In genomic region chr6:120700221-120700620, GRCm38 (mm10) we compare ENCODE assay signal across 18 mouse cellular contexts. TPM values are rescaled to one million over a fixed set of nuclear protein-coding genes. Genes with fewer than 3 reads are reported as not detected.
DNase-seq lines count a peak whose midpoint lies in the region; ATAC-seq lines count a peak whose summit lies in the region.
"Had no signal": no experiment of that assay in that cellular context is flagged by ENCODE, and none has a peak within 500 bp of the region (broad histone marks: within the 10 kb centered on the region; RNA-seq: fewer than 3 reads in every experiment).

No protein-coding gene starts in this region.

- H3K4me2 ChIP-seq in midbrain, embryonic 15.5 days = no peak overlapping the region
- H3K4me2 ChIP-seq: embryonic facial prominence, embryonic 12.5 days; heart, embryonic 13.5 days had no signal

- no peak overlapping the region for H3K27ac ChIP-seq in midbrain, embryonic 10.5 days (replicated peaks)
- no peak overlapping the region for H3K27ac ChIP-seq in midbrain, embryonic 15.5 days
- H3K27ac ChIP-seq: embryonic facial prominence, embryonic 12.5 days; heart, embryonic 13.5 days; liver, embryonic 14.5 days had no signal

- no peaks in the 10 kb centered on the region for H3K9me3 ChIP-seq in midbrain, embryonic 10.5 days (replicated peaks)
- no peaks in the 10 kb centered on the region for H3K9me3 ChIP-seq in midbrain, embryonic 15.5 days
- H3K9me3 ChIP-seq: embryonic facial prominence, embryonic 12.5 days; heart, embryonic 13.5 days had no signal

- ATAC-seq in midbrain, embryonic 15.5 days (replicated peaks) = no peak
- ATAC-seq: lung, postnatal 0 days; Patski had no signal

- no peaks in the 10 kb centered on the region for H3K27me3 ChIP-seq in midbrain, embryonic 10.5 days (ENCODE audit: low read depth, poor library complexity, severe bottlenecking)
- no peaks in the 10 kb centered on the region for H3K27me3 ChIP-seq in midbrain, embryonic 15.5 days (replicated peaks)
- H3K27me3 ChIP-seq: CH12.LX; embryonic facial prominence, embryonic 12.5 days; heart, embryonic 13.5 days had no signal

- DNase-seq in cerebellum, postnatal 10 days = peak; percentile 16 to 22
- no peak for DNase-seq in cerebellum, adult 11-12 months
- peak; percentile 14 for DNase-seq in midbrain, embryonic 10.5 days (ENCODE audit: low spot score)
- peak; percentile 51 for DNase-seq in embryo, embryonic 9.5 days (ENCODE audit: extremely low spot score)
- peak; percentile 48 for DNase-seq in retina, postnatal 1 day
- no peak for DNase-seq in adrenal gland, postnatal 4 days (ENCODE audit: low spot score in 2 of 2)
- no peak for DNase-seq in cerebellum, adult 9-11 months
- DNase-seq: cerebellum, adult 18-20 months; gastrocnemius, postnatal 25 days; kidney, adult 8-10 months; thymus, adult 18-20 months had no signal

- H3K36me3 ChIP-seq in midbrain, embryonic 10.5 days = no peaks in the 10 kb centered on the region
- no peaks in the 10 kb centered on the region for H3K36me3 ChIP-seq in midbrain, embryonic 15.5 days (replicated peaks)
- H3K36me3 ChIP-seq: embryonic facial prominence, embryonic 12.5 days; heart, embryonic 13.5 days had no signal

- H3K9ac ChIP-seq in midbrain, embryonic 15.5 days = no peak overlapping the region
- H3K9ac ChIP-seq: embryonic facial prominence, embryonic 12.5 days; heart, embryonic 13.5 days; liver, embryonic 14.5 days had no signal

- H3K4me1 ChIP-seq in midbrain, embryonic 10.5 days = peaks cover 11% of the 10 kb centered on the region
- no peaks in the 10 kb centered on the region for H3K4me1 ChIP-seq in midbrain, embryonic 15.5 days
- H3K4me1 ChIP-seq: embryonic facial prominence, embryonic 12.5 days; heart, embryonic 13.5 days had no signal

- WGBS in midbrain, embryonic 10.5 days = 25% methylated on average over 4 of the region's 4 CpGs
- 17% methylated on average over 4 of the region's 4 CpGs for WGBS in midbrain, embryonic 15.5 days

- no peak overlapping the region for H3K4me3 ChIP-seq in midbrain, embryonic 10.5 days
- H3K4me3 ChIP-seq in midbrain, embryonic 15.5 days = no peak overlapping the region
- H3K4me3 ChIP-seq: embryonic facial prominence, embryonic 12.5 days; heart, embryonic 13.5 days had no signal

RNA-seq across cellular contexts. Expression of gene Cecr2, which starts 34.1 kb away (rescaled TPM):
- polyA plus RNA-seq in midbrain, embryonic 10.5 days (2016; fragmentation: Nextera tagmentation; extraction: Ambion mirVana) = 13.4 and 14.6 TPM in 2 replicates
- 2.2 and 2.7 TPM in 2 replicates for polyA plus RNA-seq in midbrain, embryonic 15.5 days (2015; fragmentation: Nextera tagmentation; extraction: Ambion mirVana)
- 10 to 100 TPM; 15.3 to 16.1 TPM for total RNA-seq in adrenal gland, postnatal 4 days (2021)

Comparison
In these comparisons a context has a peak if more than half of its experiments do, and no peak if none do; other contexts are left out.
1. DNase-seq: peak in cerebellum, postnatal 10 days (2 of 2), midbrain, embryonic 10.5 days (single experiment), embryo, embryonic 9.5 days (single experiment) and retina, postnatal 1 day (single experiment); none in cerebellum, adult 11-12 months (single experiment), adrenal gland, postnatal 4 days (0 of 2) and cerebellum, adult 9-11 months (single experiment).